Mouse (Mus musculus): Measurements from ENCODE around the gene Qpct. TPM values are rescaled to one million over a fixed set of nuclear protein-coding genes. Genes with fewer than 3 reads are reported as not detected.

Gene Qpct
- polyA plus RNA-seq, 1 experiment = 0.72 TPM

DNA sequence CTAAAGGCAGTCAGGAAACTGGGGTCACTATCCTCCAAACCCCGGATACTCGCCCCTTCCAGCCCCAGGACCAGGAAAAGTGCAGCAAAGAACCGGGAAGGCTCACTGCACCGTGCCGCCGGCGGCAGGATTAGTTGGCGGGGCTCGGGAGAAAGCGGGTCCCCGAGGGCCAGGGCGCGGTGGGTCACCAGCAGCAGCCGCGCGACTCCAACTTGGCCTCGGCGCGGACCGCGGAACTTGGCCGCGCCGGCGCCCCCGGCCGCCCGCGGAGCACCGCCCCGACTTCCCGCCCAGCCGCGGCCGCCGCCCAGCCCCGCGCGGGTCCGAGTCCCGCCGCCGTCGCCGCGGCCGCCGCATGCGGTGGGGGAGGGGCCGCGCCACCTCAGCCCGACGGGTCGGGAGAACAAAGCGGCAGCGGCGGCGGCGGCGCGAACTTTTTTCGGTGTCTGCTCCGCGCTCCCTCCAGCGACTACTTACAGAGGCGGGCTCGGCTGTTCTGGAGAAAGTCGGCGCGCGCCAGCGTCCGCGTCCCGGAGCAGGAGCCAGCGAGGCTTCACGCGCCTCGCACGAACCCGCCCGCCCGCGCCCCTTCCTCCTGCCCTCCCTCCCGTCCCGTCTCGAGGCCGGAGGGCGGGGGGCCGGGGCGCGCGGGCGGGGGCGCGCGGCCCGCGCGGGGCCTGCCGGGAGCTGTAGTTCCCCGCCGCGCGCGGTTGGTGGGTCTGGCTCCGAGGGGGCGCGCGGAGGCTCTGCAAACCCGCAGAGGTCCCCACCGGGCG is 31.3 kb upstream of the Qpct start, which contains the start of gene Prkd3:
Gene Prkd3, minus strand, starts transcription at position 609 of the 776 bp plus-strand sequence.
- peaks cover 4% of the 10 kb centered on the region; the same call in 1 of the 2 replicates for H3K4me1 ChIP-seq (ENCODE audit: control insufficient read depth, insufficient read depth, insufficient read length)
- WGBS = 2% methylated on average over 95 of the region's 113 CpGs
- H3K36me3 ChIP-seq (ENCODE audit: control insufficient read depth, insufficient read depth, low read length) = no peaks in the 10 kb centered on the region
- peak within 1 kb of the TSS; percentile 93 for H3K4me3 ChIP-seq (ENCODE audit: extremely low read depth, insufficient read depth, insufficient read length)
- H3K27ac ChIP-seq (ENCODE audit: insufficient read depth, low read length) = peak within 1 kb of the TSS; percentile 81
- peak in 1 of 2 experiments; percentile 53 for DNase-seq (ENCODE audit: low read depth in 1 of 2, low spot score in 2 of 2)
- H3K27me3 ChIP-seq (ENCODE audit: control insufficient read depth, insufficient read depth, low read length) = no peaks in the 10 kb centered on the region
- TF ChIP-seq POLR2A (IDR thresholded peaks at IDR 0.05; ENCODE audit: low read depth, low read length) (no peak; the same call in 1 of the 2 replicates), CTCF (IDR thresholded peaks at IDR 0.05; ENCODE audit: extremely low read depth, insufficient read depth, insufficient read length, insufficient replicate concordance) (no peak)

DNA sequence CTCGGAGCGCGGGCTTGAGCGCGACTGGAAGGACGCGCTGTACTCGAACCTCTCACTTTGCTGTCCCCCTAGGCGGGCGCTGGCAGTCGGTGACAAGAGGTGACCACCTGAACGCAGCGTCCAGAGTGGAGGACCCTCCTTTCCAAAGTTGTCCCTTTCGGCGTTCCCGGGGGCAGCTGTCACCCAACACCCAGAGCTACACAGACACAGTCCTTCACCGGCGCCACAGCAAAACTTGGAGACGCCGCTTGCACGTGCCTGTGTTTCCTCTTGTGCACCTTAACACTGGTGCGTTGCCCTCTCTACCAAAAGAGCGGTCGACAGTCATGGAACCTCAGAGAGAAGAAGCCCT is 30.7 kb upstream of the Qpct start:
- WGBS = 1% methylated on average over 24 of the region's 24 CpGs
- TF ChIP-seq POLR2A (IDR thresholded peaks at IDR 0.05; ENCODE audit: low read depth, low read length) (no peak), CTCF (IDR thresholded peaks at IDR 0.05; ENCODE audit: extremely low read depth, insufficient read depth, insufficient read length, insufficient replicate concordance) (no peak)

DNA sequence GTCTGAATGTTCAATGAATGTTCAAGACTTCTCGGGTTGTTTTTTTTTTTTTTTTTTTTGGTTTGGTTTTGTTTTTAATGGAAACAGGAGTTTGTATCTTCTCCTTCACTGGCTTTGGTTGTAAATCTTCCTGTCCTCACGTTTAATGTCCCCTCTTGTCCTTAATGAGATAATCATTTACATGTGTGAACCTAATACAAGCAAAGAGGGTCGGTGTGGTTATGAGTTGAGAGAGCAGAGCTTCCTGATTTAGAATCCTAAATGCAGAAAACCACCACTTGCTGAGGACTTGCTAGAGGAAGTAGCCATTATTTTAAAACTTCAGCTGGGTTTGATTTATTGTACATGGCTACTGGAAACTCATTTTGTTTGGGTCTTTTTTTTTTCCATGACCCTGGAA is 29.0 kb upstream of the Qpct start:
- no peak overlapping the region for H3K27ac ChIP-seq (ENCODE audit: insufficient read depth, low read length)
- TF ChIP-seq POLR2A (IDR thresholded peaks at IDR 0.05; ENCODE audit: low read depth, low read length) = no peak
- no peak for TF ChIP-seq CTCF (IDR thresholded peaks at IDR 0.05; ENCODE audit: extremely low read depth, insufficient read depth, insufficient read length, insufficient replicate concordance)
- no peak overlapping the region for H3K4me3 ChIP-seq (ENCODE audit: extremely low read depth, insufficient read depth, insufficient read length)
- DNase-seq (ENCODE audit: low read depth in 1 of 2, low spot score in 2 of 2) = no peak
- H3K36me3 ChIP-seq (ENCODE audit: control insufficient read depth, insufficient read depth, low read length) = no peaks in the 10 kb centered on the region
- no peaks in the 10 kb centered on the region for H3K27me3 ChIP-seq (ENCODE audit: control insufficient read depth, insufficient read depth, low read length)
- WGBS = 23% methylated on average over 3 of the region's 3 CpGs
- H3K4me1 ChIP-seq (ENCODE audit: control insufficient read depth, insufficient read depth, insufficient read length) = peaks cover 2% of the 10 kb centered on the region; the same call in 1 of the 2 replicates

More for the DNA sequence above, 30.7 kb upstream of the Qpct start:
- DNase-seq (ENCODE audit: low read depth in 1 of 2, low spot score in 2 of 2) = no peak
- H3K4me1 ChIP-seq (ENCODE audit: control insufficient read depth, insufficient read depth, insufficient read length) = peaks cover 3% of the 10 kb centered on the region; the same call in 1 of the 2 replicates
- H3K27me3 ChIP-seq (ENCODE audit: control insufficient read depth, insufficient read depth, low read length) = no peaks in the 10 kb centered on the region
- peak overlapping the region; percentile 5; the same call in 1 of the 2 replicates for H3K27ac ChIP-seq (ENCODE audit: insufficient read depth, low read length)
- no peaks in the 10 kb centered on the region for H3K36me3 ChIP-seq (ENCODE audit: control insufficient read depth, insufficient read depth, low read length)
- H3K4me3 ChIP-seq (ENCODE audit: extremely low read depth, insufficient read depth, insufficient read length) = peak overlapping the region; percentile 93

DNA sequence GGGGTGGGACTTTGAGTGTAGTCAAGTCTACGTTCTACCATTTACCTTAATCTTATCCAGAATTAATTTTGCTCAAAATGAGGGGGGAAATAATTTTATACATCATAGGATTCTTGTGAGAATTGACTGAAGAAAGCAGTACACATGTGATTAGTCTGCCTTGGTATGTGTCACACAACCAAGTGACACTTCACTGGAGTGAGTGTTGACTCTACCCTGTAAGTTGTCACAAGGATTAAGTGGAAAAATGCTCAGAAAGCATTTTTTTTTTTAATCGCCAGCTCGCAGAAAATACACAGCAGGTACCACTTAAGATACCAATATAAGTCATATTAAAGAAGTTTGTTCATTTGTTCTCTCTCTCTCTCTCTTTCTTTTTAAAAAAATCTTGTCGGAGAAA is 27.2 kb upstream of the Qpct start:
- no peaks in the 10 kb centered on the region for H3K27me3 ChIP-seq (ENCODE audit: control insufficient read depth, insufficient read depth, low read length)
- H3K36me3 ChIP-seq (ENCODE audit: control insufficient read depth, insufficient read depth, low read length) = no peaks in the 10 kb centered on the region
- WGBS = 69% methylated on average over 4 of the region's 4 CpGs
- H3K4me1 ChIP-seq (ENCODE audit: control insufficient read depth, insufficient read depth, insufficient read length) = no peaks in the 10 kb centered on the region
- no peak for DNase-seq (ENCODE audit: low read depth in 1 of 2, low spot score in 2 of 2)
- no peak overlapping the region for H3K4me3 ChIP-seq (ENCODE audit: extremely low read depth, insufficient read depth, insufficient read length)
- H3K27ac ChIP-seq (ENCODE audit: insufficient read depth, low read length) = no peak overlapping the region
- TF ChIP-seq POLR2A (IDR thresholded peaks at IDR 0.05; ENCODE audit: low read depth, low read length) (no peak), CTCF (IDR thresholded peaks at IDR 0.05; ENCODE audit: extremely low read depth, insufficient read depth, insufficient read length, insufficient replicate concordance) (no peak)

DNA sequence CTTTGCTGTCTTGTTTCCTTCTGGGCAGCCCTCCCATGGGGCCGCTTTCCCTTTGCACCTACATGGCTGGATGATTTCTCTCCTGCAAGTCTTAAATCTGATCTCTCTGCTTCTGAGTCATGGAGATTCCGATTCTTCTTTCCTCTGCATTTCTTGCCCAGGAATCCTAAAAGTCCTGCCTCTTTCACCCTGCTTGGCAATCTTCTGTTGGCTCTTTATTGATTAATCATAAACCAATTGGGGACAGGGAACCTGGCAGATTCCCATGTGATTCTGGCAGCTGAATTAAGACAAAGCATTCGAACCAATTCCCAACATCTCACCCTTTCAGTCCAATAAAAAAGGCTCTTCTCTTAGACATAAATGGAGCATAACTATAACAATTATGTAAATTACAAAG is 22.5 kb upstream of the Qpct start:
- no peak for DNase-seq (ENCODE audit: low read depth in 1 of 2, low spot score in 2 of 2)
- TF ChIP-seq POLR2A (IDR thresholded peaks at IDR 0.05; ENCODE audit: low read depth, low read length) (no peak), CTCF (IDR thresholded peaks at IDR 0.05; ENCODE audit: extremely low read depth, insufficient read depth, insufficient read length, insufficient replicate concordance) (no peak)
- H3K4me1 ChIP-seq (ENCODE audit: control insufficient read depth, insufficient read depth, insufficient read length) = no peaks in the 10 kb centered on the region
- no peak overlapping the region for H3K4me3 ChIP-seq (ENCODE audit: extremely low read depth, insufficient read depth, insufficient read length)
- WGBS = 94% methylated on average over 3 of the region's 3 CpGs
- H3K27me3 ChIP-seq (ENCODE audit: control insufficient read depth, insufficient read depth, low read length) = no peaks in the 10 kb centered on the region
- H3K27ac ChIP-seq (ENCODE audit: insufficient read depth, low read length) = no peak overlapping the region
- no peaks in the 10 kb centered on the region for H3K36me3 ChIP-seq (ENCODE audit: control insufficient read depth, insufficient read depth, low read length)

DNA sequence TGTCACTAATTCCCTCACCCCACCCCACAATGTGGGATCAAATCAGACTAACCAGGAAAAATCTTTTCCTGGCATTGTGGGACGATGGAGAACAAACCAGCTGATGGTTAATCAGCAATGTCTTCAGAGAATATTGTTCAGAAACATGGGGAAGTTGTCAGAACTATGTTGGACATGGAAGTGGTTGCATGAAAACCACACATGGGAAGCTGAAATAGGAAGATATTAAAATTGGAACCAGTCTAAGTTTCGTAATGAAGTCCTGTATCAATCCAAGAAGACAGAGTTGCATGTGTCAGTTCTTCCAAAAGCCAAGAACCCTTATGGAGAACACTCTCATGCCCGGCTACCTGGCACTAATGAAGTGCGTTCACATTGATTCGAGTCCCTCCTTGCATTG is 20.1 kb upstream of the Qpct start:
- Histone ChIP-seq H3K27ac (ENCODE audit: insufficient read depth, low read length) (no peak overlapping the region), H3K4me1 (ENCODE audit: control insufficient read depth, insufficient read depth, insufficient read length) (no peaks in the 10 kb centered on the region), H3K36me3 (ENCODE audit: control insufficient read depth, insufficient read depth, low read length) (no peaks in the 10 kb centered on the region), H3K27me3 (ENCODE audit: control insufficient read depth, insufficient read depth, low read length) (no peaks in the 10 kb centered on the region), H3K4me3 (ENCODE audit: extremely low read depth, insufficient read depth, insufficient read length) (no peak overlapping the region)
- TF ChIP-seq CTCF (IDR thresholded peaks at IDR 0.05; ENCODE audit: extremely low read depth, insufficient read depth, insufficient read length, insufficient replicate concordance) (no peak), POLR2A (IDR thresholded peaks at IDR 0.05; ENCODE audit: low read depth, low read length) (no peak)
- WGBS = 76% methylated on average over 5 of the region's 5 CpGs
- DNase-seq (ENCODE audit: low read depth in 1 of 2, low spot score in 2 of 2) = no peak

DNA sequence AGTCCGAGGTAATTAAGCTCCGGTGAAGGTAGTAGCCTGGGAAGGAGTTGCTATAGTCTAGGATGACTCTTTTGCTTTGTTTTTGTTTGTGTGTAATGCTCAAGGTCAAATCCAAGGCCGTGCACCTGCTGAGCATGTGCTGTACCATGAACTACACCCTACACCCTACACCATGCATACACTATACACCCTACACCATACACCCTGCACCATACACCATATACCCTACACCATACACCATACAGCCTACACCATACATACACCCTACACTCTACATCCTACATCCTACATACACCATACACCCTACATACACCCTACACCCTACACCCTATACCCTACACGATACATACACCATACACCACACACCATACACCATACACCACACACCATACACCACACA is 18.9 kb upstream of the Qpct start:
- DNase-seq (ENCODE audit: low read depth in 1 of 2, low spot score in 2 of 2) = no peak
- Histone ChIP-seq H3K27ac (ENCODE audit: insufficient read depth, low read length) (no peak overlapping the region), H3K36me3 (ENCODE audit: control insufficient read depth, insufficient read depth, low read length) (no peaks in the 10 kb centered on the region), H3K4me1 (ENCODE audit: control insufficient read depth, insufficient read depth, insufficient read length) (no peaks in the 10 kb centered on the region), H3K4me3 (ENCODE audit: extremely low read depth, insufficient read depth, insufficient read length) (no peak overlapping the region), H3K27me3 (ENCODE audit: control insufficient read depth, insufficient read depth, low read length) (no peaks in the 10 kb centered on the region)
- WGBS = 88% methylated on average over 4 of the region's 4 CpGs
- no peak for TF ChIP-seq CTCF (IDR thresholded peaks at IDR 0.05; ENCODE audit: extremely low read depth, insufficient read depth, insufficient read length, insufficient replicate concordance)
- TF ChIP-seq POLR2A (IDR thresholded peaks at IDR 0.05; ENCODE audit: low read depth, low read length) = no peak

All from spleen, adult 2 months (tissue).